Mouse (Mus musculus) hindbrain, embryonic 10.5 days (tissue): ENCODE results near the gene Prrg4. TPM values are rescaled to one million over a fixed set of nuclear protein-coding genes. Genes with fewer than 3 reads are reported as not detected.

ENCODE experiments used
- DNase-seq: peaks from one replicate; pipeline ENCODE4 v3.0.0-alpha.2; 2017; ENCODE audit warnings: low spot score
- H3K27ac ChIP-seq: fragments of 300-500 bp; sonication (generic); 2 replicates; pipeline ENCODE4 v1.5.1; 2016; ENCODE audit warnings: mild to moderate bottlenecking, moderate library complexity
- H3K27me3 ChIP-seq: fragments of 300-500 bp; sonication (generic); 2 replicates; pipeline ENCODE4 v1.6.1; 2016; ENCODE audit warnings: mild to moderate bottlenecking; ENCODE audit not compliant: poor library complexity, insufficient read depth, severe bottlenecking
- H3K36me3 ChIP-seq: fragments of 300-500 bp; sonication (generic); 2 replicates; pipeline ENCODE4 v1.6.1; 2016; ENCODE audit warnings: mild to moderate bottlenecking, moderate library complexity
- H3K4me1 ChIP-seq: fragments of 300-500 bp; sonication (generic); replicated peaks from 2 replicates; pipeline ENCODE4 v1.6.1; 2016; ENCODE audit warnings: mild to moderate bottlenecking
- H3K4me3 ChIP-seq: fragments of 300-500 bp; sonication (generic); 2 replicates; pipeline ENCODE4 v1.5.1; 2016; ENCODE audit warnings: mild to moderate bottlenecking, moderate library complexity
- H3K9me3 ChIP-seq: fragments of 300-500 bp; sonication (generic); 2 replicates; pipeline ENCODE4 v1.6.1; 2016; ENCODE audit warnings: mild to moderate bottlenecking, moderate library complexity
- WGBS: fragments of 180-500 bp; shearing (Covaris S2); methylation state at CpG from one replicate; pipeline ENCODE4 v1.1.7; 2016; 5-methylcytosine and 5-hydroxymethylcytosine counted together
- polyA plus RNA-seq: library from polyadenylated mRNA; unstranded; fragments of >200 nt; fragmentation: Nextera tagmentation; extraction: Ambion mirVana; gene quantifications from 2 replicates; pipeline ENCODE4 v1.2.1, GENCODE M21; 2016

The Prrg4 gene
- polyA plus RNA-seq, 1 experiment from 2014 or later = 0.54 TPM

GRCm38 (mm10) chr2:104817555-104818330 lies 31.9 kb downstream of the Prrg4 start:
- Histone ChIP-seq H3K9me3 (no peaks in the 10 kb centered on the region), H3K36me3 (no peaks in the 10 kb centered on the region), H3K27ac (peak overlapping the region; percentile 100), H3K4me3 (peak overlapping the region; percentile 100), H3K4me1 (peaks cover 38% of the 10 kb centered on the region), H3K27me3 (no peaks in the 10 kb centered on the region)
- DNase-seq = peak; percentile 4
- 4% methylated on average over 15 of the region's 15 CpGs for WGBS

- Histone ChIP-seq H3K36me3 (no peaks in the 10 kb centered on the region), H3K9me3 (no peaks in the 10 kb centered on the region), H3K27me3 (no peaks in the 10 kb centered on the region), H3K27ac (peak overlapping the region; percentile 100), H3K4me3 (peak overlapping the region; percentile 100), H3K4me1 (peaks cover 38% of the 10 kb centered on the region)
- DNase-seq = peak; percentile 94
- under 1% methylated on average over 42 of the region's 51 CpGs for WGBS
Measured at GRCm38 (mm10) chr2:104816866-104817439, 32.7 kb downstream of the Prrg4 start.

GRCm38 (mm10) chr2:104816371-104816827 lies 33.3 kb downstream of the Prrg4 start, which contains the start of gene Qser1:
Qser1 (minus strand) TSS chr2:104816760.
- peak within 1 kb of the TSS; percentile 100 for H3K27ac ChIP-seq
- DNase-seq = no peak
- WGBS = under 1% methylated on average over 46 of the region's 50 CpGs
- peaks cover 38% of the 10 kb centered on the region for H3K4me1 ChIP-seq
- no peaks in the 10 kb centered on the region for H3K27me3 ChIP-seq
- H3K36me3 ChIP-seq = no peaks in the 10 kb centered on the region
- no peaks in the 10 kb centered on the region for H3K9me3 ChIP-seq
- peak within 1 kb of the TSS; percentile 100 for H3K4me3 ChIP-seq

GRCm38 (mm10) chr2:104815561-104816370 lies 33.9 kb downstream of the Prrg4 start:
- Histone ChIP-seq H3K27me3 (no peaks in the 10 kb centered on the region), H3K27ac (peak overlapping the region; percentile 100), H3K4me3 (peak overlapping the region; percentile 100), H3K4me1 (peaks cover 38% of the 10 kb centered on the region), H3K36me3 (no peaks in the 10 kb centered on the region), H3K9me3 (no peaks in the 10 kb centered on the region)
- WGBS = under 1% methylated on average over 33 of the region's 33 CpGs
- peak; percentile 68 for DNase-seq

- peaks cover 13% of the 10 kb centered on the region for H3K36me3 ChIP-seq
- 75% methylated on average over 5 of the region's 5 CpGs for WGBS
- peak overlapping the region; percentile 100 for H3K4me3 ChIP-seq
- H3K27ac ChIP-seq = peak overlapping the region; percentile 100; the same call in 1 of the 2 replicates
- peaks cover 38% of the 10 kb centered on the region for H3K4me1 ChIP-seq
- DNase-seq = no peak
- H3K9me3 ChIP-seq = no peaks in the 10 kb centered on the region
- H3K27me3 ChIP-seq = no peaks in the 10 kb centered on the region
Measured at GRCm38 (mm10) chr2:104814181-104814951, 35.3 kb downstream of the Prrg4 start.

GRCm38 (mm10) chr2:104805435-104805834 lies 44.2 kb downstream of the Prrg4 start:
- Histone ChIP-seq H3K4me3 (no peak overlapping the region), H3K27ac (no peak overlapping the region), H3K36me3 (peaks cover 53% of the 10 kb centered on the region), H3K27me3 (no peaks in the 10 kb centered on the region), H3K4me1 (no peaks in the 10 kb centered on the region), H3K9me3 (0 out of 2 replicates have a peak, but pooled peaks cover 3% of the 10 kb centered on the region)
- 96% methylated on average over 1 of the region's 1 CpGs for WGBS
- no peak for DNase-seq

Other genes starting within 250 kb of the Prrg4 start
- 54.5 and 64.1 TPM in 2 replicates for gene Tcp11l1, start 137.7 kb downstream of the Prrg4 start, polyA plus RNA-seq
- not detected in 2 replicates for gene Pin1rt1, start 133.5 kb downstream of the Prrg4 start, polyA plus RNA-seq
- 2.1 and 2.8 TPM in 2 replicates for gene Depdc7, start 107.0 kb downstream of the Prrg4 start, polyA plus RNA-seq
- gene Qser1, start 33.1 kb downstream of the Prrg4 start, polyA plus RNA-seq = 7.1 and 9.8 TPM in 2 replicates
- gene Ccdc73, start 17.9 kb upstream of the Prrg4 start, polyA plus RNA-seq = 3.9 and 6.3 TPM in 2 replicates
- 284 and 304 TPM in 2 replicates for gene Eif3m, start 167.2 kb upstream of the Prrg4 start, polyA plus RNA-seq
- gene Gm11060, start 242.1 kb upstream of the Prrg4 start, polyA plus RNA-seq = not detected in 2 replicates